Mouse (Mus musculus) layer of hippocampus, postnatal 14 days (tissue): ENCODE results near the gene Chml. TPM values are rescaled to one million over a fixed set of nuclear protein-coding genes. Genes with fewer than 3 reads are reported as not detected.
A peak's percentile ranks its signal among the peaks of the same experiment; 100 is the strongest.

Experiments
- DNase-seq, 2 experiments: peaks; one replicate each; pipeline ENCODE4 v3.0.0; 2021 to 2022; ENCODE audit warnings: low spot score in 2 of 2, mixed read lengths in 1 of 2
- total RNA-seq, 2 experiments: library from RNA; stranded (reverse); gene quantifications; 2 replicates each; pipeline ENCODE4 v1.2.3; 2021

Gene Chml
- total RNA-seq, 2 experiments from 2014 or later: 6.0 to 6.8 TPM

DNA sequence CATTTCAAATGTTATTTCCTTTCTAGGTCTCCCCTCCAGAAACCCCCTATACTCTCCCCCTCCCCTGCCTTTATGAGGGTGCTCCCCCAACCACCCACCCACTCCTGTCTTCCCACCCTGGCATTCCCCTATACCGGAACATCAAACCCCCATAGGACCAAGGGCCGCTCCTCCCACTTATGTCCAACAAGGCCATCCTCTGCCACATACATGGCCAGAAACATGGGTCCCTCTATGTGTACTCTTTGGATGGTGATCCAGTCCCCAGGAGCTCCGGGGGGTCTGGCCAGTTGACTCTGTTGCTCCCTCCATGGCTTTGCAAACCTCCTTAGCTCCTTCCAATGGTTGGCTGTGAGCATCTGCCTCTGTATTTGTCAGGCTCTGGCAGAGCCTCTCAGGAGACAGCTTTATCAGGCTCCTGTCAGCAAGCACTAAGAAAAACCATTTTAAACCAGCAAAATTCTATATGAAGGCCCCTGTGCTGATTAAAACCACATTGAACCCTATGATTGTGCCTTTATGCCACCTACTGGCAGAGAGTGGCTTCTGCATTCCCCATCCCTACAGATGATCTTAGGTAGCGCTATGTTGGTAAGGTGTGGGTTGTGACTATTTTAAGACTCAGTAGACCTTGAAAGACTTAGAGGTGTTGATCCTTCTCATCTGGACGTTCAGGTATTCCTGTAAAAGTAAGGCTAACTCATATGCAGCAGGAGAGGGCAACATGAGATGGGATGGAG is 23.9 kb downstream of the Chml start:
- peak in 1 of 2 experiments; percentile 20 for DNase-seq

DNA sequence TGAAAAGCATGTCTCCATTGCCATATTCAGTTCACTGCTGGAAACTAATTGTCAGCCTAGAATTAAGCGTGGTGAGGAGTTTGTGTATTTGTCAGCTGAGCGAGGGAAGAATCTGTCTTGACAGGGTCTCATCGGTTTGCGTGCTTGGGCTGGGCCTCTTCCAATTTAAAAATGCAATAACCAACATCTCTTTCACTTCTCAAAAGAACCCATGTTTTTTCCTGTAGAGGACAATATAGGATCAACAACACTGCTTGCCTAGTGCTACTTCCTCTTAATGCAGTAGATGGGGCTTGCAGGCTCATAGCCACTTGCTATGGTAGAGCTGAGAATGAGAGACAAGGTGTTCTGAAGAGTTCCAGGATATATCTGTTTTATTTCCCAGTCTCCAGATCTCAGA is 32.8 kb downstream of the Chml start:
- no peak for DNase-seq

DNA sequence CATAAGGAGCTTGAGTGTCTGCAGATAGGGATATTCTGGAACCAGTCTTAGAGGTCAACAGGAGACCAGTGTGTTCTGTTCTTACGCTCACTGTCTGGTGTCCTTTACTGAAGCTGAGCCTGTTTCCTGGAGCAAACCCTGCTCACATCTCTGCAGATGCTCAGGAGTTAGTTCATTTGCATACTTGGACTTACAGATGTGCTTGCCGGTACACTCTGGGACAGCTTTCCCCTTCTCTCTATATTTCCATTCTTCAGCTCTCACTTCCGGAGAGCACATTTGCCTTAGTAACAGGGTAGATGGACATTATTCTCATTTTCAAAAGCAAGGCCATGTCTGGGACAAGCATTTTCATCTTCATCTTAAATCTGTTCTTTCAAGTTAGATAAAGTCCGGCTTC is 44.1 kb downstream of the Chml start:
- DNase-seq: no peak

DNA sequence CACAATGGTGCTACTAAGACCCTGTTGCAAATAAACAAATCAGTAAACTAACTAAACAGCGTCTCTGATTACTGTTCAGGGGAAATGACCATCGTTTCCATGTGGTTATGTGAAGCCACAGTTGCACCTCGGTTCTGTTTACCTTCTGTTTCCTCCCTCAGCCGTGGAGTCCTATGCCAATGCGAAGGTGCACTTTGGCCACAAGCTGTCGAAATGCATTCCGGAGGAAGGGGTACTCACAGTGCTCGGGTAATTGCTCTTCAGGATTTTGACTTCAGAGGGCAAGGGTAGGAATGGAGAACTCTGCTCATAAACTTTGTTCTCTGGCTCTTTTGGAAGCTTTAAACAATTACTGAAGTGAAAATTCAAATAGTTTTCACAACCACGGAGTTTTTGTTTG is 45.7 kb downstream of the Chml start:
- DNase-seq: no peak

DNA sequence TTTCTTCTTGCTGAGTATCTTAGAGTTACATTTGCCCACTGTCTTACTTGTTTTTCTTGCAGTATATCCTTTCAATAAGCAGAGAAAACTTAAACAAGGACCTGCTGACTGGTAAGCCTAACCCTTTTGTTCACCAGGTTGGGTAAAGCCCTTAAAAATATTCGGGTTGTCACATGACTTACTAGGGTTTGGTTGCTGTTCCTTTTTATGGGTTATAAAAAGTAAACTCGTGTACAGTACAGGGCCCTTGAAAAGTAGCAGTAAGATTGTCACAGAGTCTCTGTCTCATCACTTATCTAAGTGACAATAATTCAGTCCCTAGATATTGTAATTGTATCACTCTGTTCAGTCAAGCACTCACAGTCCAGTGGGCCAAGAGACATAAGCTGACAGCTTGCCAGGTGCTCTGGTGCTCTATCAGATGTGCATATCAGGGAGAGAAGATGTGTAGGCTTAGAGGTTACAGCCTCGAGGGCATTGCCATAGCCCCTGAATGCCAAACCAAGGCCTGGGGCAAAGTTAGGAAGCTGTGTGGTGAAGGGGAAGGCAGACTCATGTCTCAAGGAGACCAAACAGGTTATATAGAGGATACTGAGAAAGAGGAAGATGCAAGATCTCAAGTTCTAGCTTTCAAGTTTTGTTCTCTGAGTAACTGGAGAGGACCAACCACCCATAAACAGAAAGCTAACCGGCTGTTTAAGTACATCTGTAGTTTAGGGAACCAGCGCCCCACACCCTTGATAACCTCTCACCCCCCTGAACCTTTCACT is 49.0 kb downstream of the Chml start:
- DNase-seq: no peak

DNA sequence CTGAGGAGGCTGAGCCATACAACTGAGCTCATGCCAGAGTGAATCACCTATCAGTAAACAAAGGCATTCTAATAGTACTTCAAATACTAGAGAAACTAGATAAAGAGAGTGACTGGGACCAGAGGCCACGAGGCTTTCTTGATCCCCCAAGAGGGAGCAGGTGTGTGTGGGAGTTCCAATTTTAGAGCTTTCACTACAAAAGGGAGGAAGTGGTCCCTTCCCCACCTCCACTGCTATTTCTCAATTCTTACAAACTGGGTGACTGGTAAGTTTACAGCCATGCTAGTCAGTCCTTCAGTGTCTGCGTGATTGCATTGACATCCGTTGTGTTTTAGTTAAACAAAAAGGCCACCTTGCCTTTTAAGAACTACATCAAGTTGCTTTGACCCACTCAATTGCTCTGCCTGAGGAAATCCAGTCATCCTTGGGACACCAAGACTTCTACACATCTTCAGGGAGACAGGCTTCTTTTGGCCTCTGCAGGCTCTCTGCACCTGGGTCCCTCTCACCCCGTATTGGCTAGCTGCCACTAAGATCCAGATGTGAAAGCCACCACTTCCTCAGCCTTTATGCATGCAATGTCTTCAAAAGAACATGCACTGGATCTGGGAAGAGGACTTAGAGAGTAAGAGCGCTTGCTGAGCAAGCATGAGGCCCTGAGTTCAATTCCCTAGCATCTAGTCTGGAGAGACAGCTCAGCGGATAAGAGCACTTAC is 52.1 kb downstream of the Chml start:
- no peak for DNase-seq

DNA sequence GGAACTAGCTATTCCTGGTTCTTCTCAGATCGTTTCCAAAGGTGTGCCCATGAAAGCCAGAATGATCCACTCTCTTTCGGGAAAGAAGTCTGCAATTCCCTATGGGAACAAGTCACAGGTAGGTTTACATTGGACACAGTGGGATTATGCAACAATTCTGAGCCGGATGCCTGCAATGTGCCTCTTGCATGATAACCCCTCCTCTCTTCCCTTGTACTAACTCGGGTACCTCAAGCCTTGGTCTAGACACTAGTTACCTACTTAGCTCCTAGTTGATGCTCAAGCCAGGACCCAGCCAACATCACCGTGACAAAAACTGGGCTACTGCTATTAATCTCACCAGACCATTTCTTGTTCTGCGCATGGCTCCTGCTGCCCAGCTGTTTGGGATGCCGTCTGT is 53.6 kb downstream of the Chml start:
- no peak for DNase-seq

DNA sequence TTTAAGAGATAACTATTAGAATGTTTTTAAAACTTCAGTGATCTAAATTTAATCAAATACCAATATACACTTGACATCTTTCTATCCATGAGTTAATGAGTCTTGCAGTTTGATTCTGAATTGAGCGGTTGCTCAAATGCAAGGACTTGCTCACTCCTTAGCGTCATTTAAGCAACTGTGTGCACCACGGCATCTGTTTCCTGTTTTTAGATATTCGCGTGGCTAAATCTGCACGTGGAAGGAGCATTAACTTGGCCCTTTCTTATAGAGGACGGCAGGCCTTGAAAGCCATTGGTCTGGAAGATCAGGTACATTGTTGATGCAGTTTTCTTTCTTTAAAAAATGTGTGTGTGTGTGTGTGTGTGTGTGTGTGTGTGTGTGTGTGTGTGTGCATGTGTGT is 55.0 kb downstream of the Chml start:
- no peak for DNase-seq

DNA sequence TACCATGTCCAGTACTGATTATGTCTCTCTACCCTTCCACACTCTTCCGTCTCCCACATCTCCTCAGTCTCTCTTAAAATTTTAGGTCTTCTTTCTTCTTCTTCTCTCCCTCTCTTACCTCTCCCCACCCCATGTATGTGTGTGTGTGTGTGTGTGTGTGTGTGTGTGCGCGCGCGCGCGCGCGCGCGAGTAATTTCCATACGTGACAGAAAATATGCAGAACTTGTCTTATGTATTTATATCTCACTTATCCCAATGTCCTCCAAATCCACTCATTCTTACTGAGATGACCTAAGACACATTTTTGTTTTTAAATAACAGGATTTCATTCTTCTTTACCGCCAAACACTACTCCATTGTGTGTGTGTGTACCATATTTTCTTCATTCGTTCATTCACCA is 60.2 kb downstream of the Chml start:
- DNase-seq: no peak

Other genes starting within 250 kb of the Chml start
- gene Rgs7, start 200.4 kb downstream of the Chml start, total RNA-seq: 10 to 100 TPM; 81.5 to 82.5 TPM
- under 1 TPM; 0.14 to 0.33 TPM for gene Kmo, start 72.5 kb downstream of the Chml start, total RNA-seq
- 10 to 100 TPM; 86.1 to 87.2 TPM for gene Fh1, start 67.3 kb downstream of the Chml start, total RNA-seq
- 1 to 10 TPM; 2.1 to 4.8 TPM for gene Opn3, start 125 bp downstream of the Chml start, total RNA-seq
- not detected for gene Wdr64, start 5.7 kb upstream of the Chml start, total RNA-seq
- 1 to 10 TPM; 1.4 to 3.0 TPM for gene Exo1, start 187.7 kb upstream of the Chml start, total RNA-seq
- not detected for gene Gm38100, start 227.4 kb upstream of the Chml start, total RNA-seq